Mouse (Mus musculus): ENCODE data around the gene Lamtor1.
"Not testable (repeated sequence)": the region's sequence is repeated elsewhere in the genome, so short reads cannot be mapped to it uniquely, and the experiment has no call there.

Gene Lamtor1

GRCm38 (mm10) chr7:101900331-101901097, 5.2 kb upstream of the Lamtor1 start:
- in situ Hi-C loops (cut with MseI, MboI) = no loop called here

- in situ Hi-C loops (cut with MseI, MboI) = no loop called here
These were observed 3.7 kb upstream of the Lamtor1 start for GRCm38 (mm10) chr7:101901969-101902368.

GRCm38 (mm10) chr7:101902846-101903245, 2.9 kb upstream of the Lamtor1 start:
- in situ Hi-C loops (cut with MseI, MboI) = no loop called here

- in situ Hi-C loops (cut with MseI, MboI) = no loop called here
These were observed 580 bp downstream of the Lamtor1 start, which contains the start of gene Tomt for GRCm38 (mm10) chr7:101906287-101906681. Gene Tomt, minus strand, starts transcription at chr7:101906359.

- in situ Hi-C loops (cut with MseI, MboI) = no loop called here
These were observed 992 bp downstream of the Lamtor1 start for GRCm38 (mm10) chr7:101906696-101907095.

- in situ Hi-C loops (cut with MseI, MboI) = no loop called here
These were observed 2.7 kb downstream of the Lamtor1 start for GRCm38 (mm10) chr7:101908367-101908766.

- in situ Hi-C loops (cut with MseI, MboI) = no loop called here
These were observed 4.4 kb downstream of the Lamtor1 start for GRCm38 (mm10) chr7:101910138-101910537.

GRCm38 (mm10) chr7:101911982-101912381, 6.3 kb downstream of the Lamtor1 start:
- in situ Hi-C loops (cut with MseI, MboI) = no loop called here

- in situ Hi-C loops (cut with MseI, MboI) = no loop called here
These were observed 12.4 kb downstream of the Lamtor1 start for GRCm38 (mm10) chr7:101918071-101918470.

- in situ Hi-C loops (cut with MseI, MboI) = not testable (repeated sequence)
These were observed 20.2 kb downstream of the Lamtor1 start for GRCm38 (mm10) chr7:101925892-101926291.

GRCm38 (mm10) chr7:101928093-101928492, 22.4 kb downstream of the Lamtor1 start:
- in situ Hi-C loops (cut with MseI, MboI) = no loop called here

- in situ Hi-C loops (cut with MseI, MboI) = no loop called here
These were observed 26.8 kb downstream of the Lamtor1 start for GRCm38 (mm10) chr7:101932551-101932950.

- in situ Hi-C loops (cut with MseI, MboI) = no loop called here
These were observed 27.6 kb downstream of the Lamtor1 start for GRCm38 (mm10) chr7:101933300-101933699.

GRCm38 (mm10) chr7:101933751-101934240, 28.1 kb downstream of the Lamtor1 start, which contains the start of the genes Lrrc51 and Numa1:
Gene Lrrc51, minus strand, starts transcription at chr7:101933895.
Gene Numa1, plus strand, starts transcription at chr7:101934111.
- in situ Hi-C loops (cut with MseI, MboI) = no loop called here

GRCm38 (mm10) chr7:101935957-101936356, 30.3 kb downstream of the Lamtor1 start:
- in situ Hi-C loops (cut with MseI, MboI) = no loop called here

- in situ Hi-C loops (cut with MseI, MboI) = no loop called here
These were observed 31.3 kb downstream of the Lamtor1 start for GRCm38 (mm10) chr7:101936996-101937395.

GRCm38 (mm10) chr7:101937569-101937968, 31.9 kb downstream of the Lamtor1 start:
- in situ Hi-C loops (cut with MseI, MboI) = no loop called here

- in situ Hi-C loops (cut with MseI, MboI) = no loop called here
These were observed 32.6 kb downstream of the Lamtor1 start for GRCm38 (mm10) chr7:101938348-101938747.

GRCm38 (mm10) chr7:101939758-101940157, 34.1 kb downstream of the Lamtor1 start:
- in situ Hi-C loops (cut with MseI, MboI) = no loop called here

- in situ Hi-C loops (cut with MseI, MboI) = not testable (repeated sequence)
These were observed 43.3 kb downstream of the Lamtor1 start for GRCm38 (mm10) chr7:101949008-101949407.

GRCm38 (mm10) chr7:101951648-101952047, 45.9 kb downstream of the Lamtor1 start:
- in situ Hi-C loops (cut with MseI, MboI) = no loop called here

GRCm38 (mm10) chr7:101952098-101952497, 46.4 kb downstream of the Lamtor1 start:
- in situ Hi-C loops (cut with MseI, MboI) = no loop called here

GRCm38 (mm10) chr7:101954163-101954562, 48.5 kb downstream of the Lamtor1 start:
- in situ Hi-C loops (cut with MseI, MboI) = no loop called here
